Mouse (Mus musculus) heart, adult 2 months (tissue): ENCODE measurements at regions not wholly inside any gene's neighbourhood (a gene's known extent, or its start where the extent isn't known, plus 50 kb on each side); places are given as distances from the start of the nearest gene placed in this dataset.

Experiments
- CTCF ChIP-seq: fragments of 200-600 bp; IDR thresholded peaks from 2 replicates; pipeline ENCODE4 v1.8.1; 2022; ENCODE audit warnings: antibody characterized with exemption, mild to moderate bottlenecking, moderate library complexity
- EP300 ChIP-seq: fragments of 200-500 bp; IDR thresholded peaks from 2 replicates; pipeline ENCODE4 v1.6.1; 2011; ENCODE audit warnings: low read depth, low read length, control low read depth; ENCODE audit not compliant: insufficient read depth

DNA sequence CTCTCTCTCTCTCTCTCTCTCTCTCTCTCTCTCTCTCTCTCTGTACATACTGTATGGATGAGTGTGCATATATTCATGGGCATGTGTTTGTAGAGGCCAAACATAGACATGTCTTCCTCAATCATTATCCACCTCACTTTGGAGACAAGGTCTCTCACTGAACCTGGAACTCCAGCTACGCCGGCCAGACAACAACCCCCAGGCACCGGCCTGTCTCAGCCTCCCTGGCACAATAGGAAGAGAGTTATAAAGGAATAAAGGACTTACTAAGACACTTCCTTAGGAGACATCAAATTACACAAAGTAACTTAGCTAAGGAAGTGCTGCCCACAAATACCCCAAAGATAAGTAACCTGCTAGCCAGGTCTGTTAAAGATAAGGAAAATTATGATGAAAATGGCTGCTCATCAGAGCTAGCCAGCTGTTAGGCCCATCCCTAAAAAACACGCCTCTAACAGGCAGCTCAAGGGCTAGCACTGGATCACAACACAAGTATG is 110.0 kb downstream of the Qrsl1 start:
- no peak for TF ChIP-seq CTCF
- TF ChIP-seq EP300, result no peak
